Mouse (Mus musculus): ENCODE results near the gene Igfbp4. TPM values are rescaled to one million over a fixed set of nuclear protein-coding genes. Genes with fewer than 3 reads are reported as not detected.

Gene Igfbp4
- total and polyA plus RNA-seq, 3 experiments, result 0.16 to 0.21 TPM; not detected in 1

DNA sequence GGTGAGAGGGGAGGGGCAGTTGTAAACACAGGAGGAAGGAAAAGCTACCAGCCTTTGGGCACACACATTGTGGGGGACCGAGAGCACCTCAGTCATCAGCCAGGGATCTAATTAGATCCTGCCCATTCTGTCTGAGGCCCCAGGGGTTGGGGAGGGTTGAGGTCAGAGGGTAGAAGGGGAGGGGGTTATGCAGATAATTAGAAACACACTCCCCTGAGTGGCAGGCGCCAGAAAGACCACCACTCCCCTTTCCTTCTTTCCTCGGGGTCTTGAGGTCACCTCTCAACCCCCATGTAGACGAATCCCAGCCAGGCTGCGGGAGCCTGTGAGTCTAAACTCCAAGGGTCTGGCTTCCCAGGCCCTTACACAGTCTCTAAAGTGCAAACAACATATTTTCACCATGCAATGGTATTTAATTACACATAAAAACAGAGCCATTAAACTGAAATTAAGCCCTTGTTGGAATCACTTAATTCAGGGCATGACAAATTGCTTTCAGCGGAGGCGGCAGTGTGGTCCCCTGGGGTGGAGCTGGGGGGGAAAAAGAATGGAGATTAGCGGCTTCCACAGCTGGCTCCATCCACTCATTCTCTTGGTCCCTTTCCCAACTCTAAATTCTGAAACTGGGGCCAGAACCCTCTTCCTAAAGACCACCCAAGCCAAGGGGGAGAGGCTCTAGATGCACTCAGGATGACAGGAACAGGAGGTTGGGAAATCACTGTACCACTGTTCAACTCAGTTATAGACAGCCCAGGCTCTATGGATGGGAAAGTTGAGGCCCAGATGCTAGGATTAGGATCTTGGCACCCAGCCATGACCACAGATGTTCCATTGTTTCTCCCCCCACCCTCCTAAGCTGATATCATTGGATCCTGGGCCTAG, 14.8 kb downstream of the Igfbp4 start:
- Histone ChIP-seq H3K36me3 (replicated peaks in 1 of 2; ENCODE audit: control insufficient read depth in 1 of 2, insufficient read depth in 1 of 2, low read length in 1 of 2) (no peaks in the 10 kb centered on the region), H3K27ac (ENCODE audit: insufficient read depth, low read depth) (no peak overlapping the region), H3K79me2 (replicated peaks; ENCODE audit: control insufficient read depth, extremely low read depth, insufficient read depth, poor library complexity, severe bottlenecking) (no peaks in the 10 kb centered on the region), H3K4me2 (ENCODE audit: insufficient read depth, low read depth, poor library complexity, severe bottlenecking) (no peak overlapping the region), H3K4me3 (replicated peaks in 1 of 3; ENCODE audit: low read depth in 2 of 3, low read length in 2 of 3, poor library complexity in 1 of 3) (no peak overlapping the region), H3K4me1 (ENCODE audit: control insufficient read depth in 1 of 2, insufficient read depth in 2 of 2) (peaks cover 0 to 2% of the 10 kb centered on the region in 2 experiments; a peak in 1 of 4 replicates), H3K9me3 (replicated peaks; ENCODE audit: low read length) (peaks cover 22% of the 10 kb centered on the region), H3K9ac (ENCODE audit: insufficient read depth, low read depth) (no peak overlapping the region), H3K27me3 (replicated peaks) (peaks cover 64% of the 10 kb centered on the region)
- dilution Hi-C loops (cut with MboI; ENCODE audit: extremely low pct_ligation_motif_present, extremely low pct_unique_long_range_greater_than_20kb, low sequenced_read_pairs), result no loop called here
- no peak for DNase-seq (ENCODE audit: extremely low read depth)
- TF ChIP-seq CTCF (conservative IDR thresholded peaks at IDR 0.05 in 1 of 2, IDR thresholded peaks at IDR 0.05 in 1 of 2; ENCODE audit: low read depth in 2 of 2, low read length in 2 of 2) (no peak), E2F4 (IDR thresholded peaks at IDR 0.05; ENCODE audit: insufficient replicate concordance, low read depth, low read length) (no peak), GABPA (IDR thresholded peaks at IDR 0.05; ENCODE audit: insufficient replicate concordance, low read depth, low read length) (no peak), IRF4 (IDR thresholded peaks at IDR 0.05; ENCODE audit: low read depth, low read length) (no peak), MEF2A (IDR thresholded peaks at IDR 0.05; ENCODE audit: borderline replicate concordance, low read depth, low read length) (no peak), UBTF (IDR thresholded peaks at IDR 0.05; ENCODE audit: low read depth, low read length) (no peak), CHD1 (IDR thresholded peaks at IDR 0.05; ENCODE audit: low read depth, low read length) (no peak), USF2 (conservative IDR thresholded peaks at IDR 0.05; ENCODE audit: low read depth, low read length) (no peak), JUN (IDR thresholded peaks at IDR 0.05; ENCODE audit: insufficient read depth, low read depth, low read length) (no peak), POLR2A (IDR thresholded peaks at IDR 0.05; ENCODE audit: low read depth, low read length) (no peak), SMC3 (IDR thresholded peaks at IDR 0.05; ENCODE audit: low read depth, low read length) (no peak), MXI1 (IDR thresholded peaks at IDR 0.05; ENCODE audit: low read depth, low read length) (no peak), ZMIZ1 (IDR thresholded peaks at IDR 0.05; ENCODE audit: low read depth, low read length) (no peak), RCOR1 (conservative IDR thresholded peaks at IDR 0.05; ENCODE audit: low read depth, low read length) (no peak), KAT2A (IDR thresholded peaks at IDR 0.05; ENCODE audit: insufficient replicate concordance, low read length) (no peak), NRF1 (IDR thresholded peaks at IDR 0.05; ENCODE audit: low read depth, low read length) (no peak), MYC (IDR thresholded peaks at IDR 0.05; ENCODE audit: low read depth, low read length) (no peak), POLR2AphosphoS2 (IDR thresholded peaks at IDR 0.05; ENCODE audit: low read depth, low read length) (no peak), USF1 (IDR thresholded peaks at IDR 0.05; ENCODE audit: low read depth, low read length) (no peak), PAX5 (IDR thresholded peaks at IDR 0.05; ENCODE audit: low read length) (no peak)
- in situ Hi-C loops (cut with MboI; ENCODE audit: low pct_ligation_motif_present, low pct_unique_long_range_greater_than_20kb, low sequenced_read_pairs), result no loop called here

- H3K9me3 ChIP-seq (replicated peaks; ENCODE audit: low read length), result peaks cover 22% of the 10 kb centered on the region
- no peak overlapping the region for H3K27ac ChIP-seq (ENCODE audit: insufficient read depth, low read depth)
- TF ChIP-seq UBTF (IDR thresholded peaks at IDR 0.05; ENCODE audit: low read depth, low read length) (no peak), NRF1 (IDR thresholded peaks at IDR 0.05; ENCODE audit: low read depth, low read length) (peak; percentile 70)
- no peak overlapping the region for H3K4me3 ChIP-seq (replicated peaks in 1 of 3; ENCODE audit: low read depth in 2 of 3, low read length in 2 of 3, poor library complexity in 1 of 3)
- H3K4me1 ChIP-seq (ENCODE audit: control insufficient read depth in 1 of 2, insufficient read depth in 2 of 2), result peaks cover 0 to 2% of the 10 kb centered on the region in 2 experiments; a peak in 1 of 4 replicates
- dilution Hi-C loops (cut with MboI; ENCODE audit: extremely low pct_ligation_motif_present, extremely low pct_unique_long_range_greater_than_20kb, low sequenced_read_pairs) (no loop called here), in situ Hi-C loops (cut with MboI; ENCODE audit: low pct_ligation_motif_present, low pct_unique_long_range_greater_than_20kb, low sequenced_read_pairs) (no loop called here)
- H3K9ac ChIP-seq (ENCODE audit: insufficient read depth, low read depth), result no peak overlapping the region
- H3K79me2 ChIP-seq (replicated peaks; ENCODE audit: control insufficient read depth, extremely low read depth, insufficient read depth, poor library complexity, severe bottlenecking), result no peaks in the 10 kb centered on the region
- DNase-seq (ENCODE audit: extremely low read depth), result no peak
- no peak overlapping the region for H3K4me2 ChIP-seq (ENCODE audit: insufficient read depth, low read depth, poor library complexity, severe bottlenecking)
- no peaks in the 10 kb centered on the region for H3K36me3 ChIP-seq (replicated peaks in 1 of 2; ENCODE audit: control insufficient read depth in 1 of 2, insufficient read depth in 1 of 2, low read length in 1 of 2)
- peaks cover 54% of the 10 kb centered on the region for H3K27me3 ChIP-seq (replicated peaks)
Measured at GRCm38 (mm10) chr11:99060435-99060834, 19.4 kb downstream of the Igfbp4 start.

All from CH12.LX (cell line).